Mouse (Mus musculus): ENCODE measurements around the gene Eno3. TPM values are rescaled to one million over a fixed set of nuclear protein-coding genes. Genes with fewer than 3 reads are reported as not detected.

The Eno3 gene
- polyA plus RNA-seq, 1 experiment = 21.6 TPM

- DNase-seq (ENCODE audit: low read depth) = no peak
Measured at GRCm38 (mm10) chr11:70644564-70645103, 12.4 kb upstream of the Eno3 start.

GRCm38 (mm10) chr11:70645461-70646258 lies 11.3 kb upstream of the Eno3 start:
- no peak for DNase-seq (ENCODE audit: low read depth)

GRCm38 (mm10) chr11:70646259-70646555 lies 10.8 kb upstream of the Eno3 start:
- no peak for DNase-seq (ENCODE audit: low read depth)

- DNase-seq (ENCODE audit: low read depth) = no peak
Measured at GRCm38 (mm10) chr11:70646691-70647650, 10.0 kb upstream of the Eno3 start, which contains the start of the genes Rnf167 and Slc25a11. Gene Rnf167, plus strand, starts transcription at chr11:70647235. Gene Slc25a11, minus strand, starts transcription at chr11:70647479.

GRCm38 (mm10) chr11:70647716-70648420 lies 9.1 kb upstream of the Eno3 start:
- DNase-seq (ENCODE audit: low read depth) = no peak

GRCm38 (mm10) chr11:70648512-70648911 lies 8.5 kb upstream of the Eno3 start:
- DNase-seq (ENCODE audit: low read depth) = no peak

- no peak for DNase-seq (ENCODE audit: low read depth)
Measured at GRCm38 (mm10) chr11:70649185-70649734, 7.7 kb upstream of the Eno3 start.

GRCm38 (mm10) chr11:70650322-70651175 lies 6.5 kb upstream of the Eno3 start:
- DNase-seq (ENCODE audit: low read depth) = no peak

- no peak for DNase-seq (ENCODE audit: low read depth)
Measured at GRCm38 (mm10) chr11:70651391-70651790, 5.6 kb upstream of the Eno3 start.

GRCm38 (mm10) chr11:70652029-70652883 lies 4.7 kb upstream of the Eno3 start:
- no peak for DNase-seq (ENCODE audit: low read depth)

GRCm38 (mm10) chr11:70652884-70653344 lies 4.1 kb upstream of the Eno3 start:
- DNase-seq (ENCODE audit: low read depth) = no peak

- no peak for DNase-seq (ENCODE audit: low read depth)
Measured at GRCm38 (mm10) chr11:70653345-70654197, 3.4 kb upstream of the Eno3 start.

GRCm38 (mm10) chr11:70654198-70654922 lies 2.6 kb upstream of the Eno3 start, which contains the start of gene Pfn1:
Gene Pfn1, minus strand, starts transcription at chr11:70654644.
- DNase-seq (ENCODE audit: low read depth) = no peak

GRCm38 (mm10) chr11:70654923-70655570 lies 2.0 kb upstream of the Eno3 start:
- DNase-seq (ENCODE audit: low read depth) = no peak

GRCm38 (mm10) chr11:70655571-70656455 lies 1.2 kb upstream of the Eno3 start:
- DNase-seq (ENCODE audit: low read depth) = no peak

GRCm38 (mm10) chr11:70656456-70656927 lies 510 bp upstream of the Eno3 start:
- DNase-seq (ENCODE audit: low read depth) = no peak
